Mouse (Mus musculus) liver, adult 10 weeks (tissue): ENCODE measurements around the gene Kctd7. TPM values are rescaled to one million over a fixed set of nuclear protein-coding genes. Genes with fewer than 3 reads are reported as not detected.

ENCODE experiments used
- polyA plus RNA-seq: library from polyadenylated mRNA; stranded (reverse); fragments of 350-450 nt; fragmentation: Illumina TruSeq; extraction: RNeasy Lipid Tissue Mini Kit (QIAGEN cat#74804); gene quantifications from one replicate; pipeline ENCODE4 v1.2.3, GENCODE M21; 2014; ENCODE audit warnings: low read depth, low replicate concordance

The Kctd7 gene
- 1.0 TPM for polyA plus RNA-seq

GRCm38 (mm10) chr5:130144334-130145312 is at the start of gene Kctd7:
Gene Kctd7, plus strand, starts transcription at chr5:130144861.

GRCm38 (mm10) chr5:130171423-130171954 is 26.8 kb downstream of the Kctd7 start, which contains the start of gene Rabgef1:
Gene Rabgef1, plus strand, starts transcription at chr5:130171798.

Other genes with a start within 250 kb of the Kctd7 start
- gene Zbed5, start 249.1 kb upstream of the Kctd7 start, polyA plus RNA-seq = 1.4 TPM
- gene Phkg1, start 246.3 kb upstream of the Kctd7 start, polyA plus RNA-seq = not detected
- gene Nupr1l, start 236.3 kb upstream of the Kctd7 start, polyA plus RNA-seq = 2.3 TPM
- gene Vkorc1l1, start 202.9 kb upstream of the Kctd7 start, polyA plus RNA-seq = 40.5 TPM
- 10.7 TPM for gene Gusb, start 141.8 kb upstream of the Kctd7 start, polyA plus RNA-seq
- gene Asl, start 115.6 kb upstream of the Kctd7 start, polyA plus RNA-seq = 64.9 TPM
- gene Crcp, start 115.6 kb upstream of the Kctd7 start, polyA plus RNA-seq = 14.4 TPM
- gene Tpst1, start 71.5 kb upstream of the Kctd7 start, polyA plus RNA-seq = 14.5 TPM
- 14.8 TPM for gene Rabgef1, start 26.9 kb downstream of the Kctd7 start, polyA plus RNA-seq
- gene Tmem248, start 72.2 kb downstream of the Kctd7 start, polyA plus RNA-seq = 32.9 TPM
- gene Sbds, start 110.7 kb downstream of the Kctd7 start, polyA plus RNA-seq = 47.8 TPM
- gene Tyw1, start 110.8 kb downstream of the Kctd7 start, polyA plus RNA-seq = 2.3 TPM
- 1.4 TPM for gene Caln1, start 224.6 kb downstream of the Kctd7 start, polyA plus RNA-seq
- gene A330070K13Rik, start 239.8 kb downstream of the Kctd7 start, polyA plus RNA-seq = not detected